Mouse (Mus musculus) embryonic facial prominence, embryonic 13.5 days (tissue): Measurements from ENCODE around the gene Rtn4. TPM values are rescaled to one million over a fixed set of nuclear protein-coding genes. Genes with fewer than 3 reads are reported as not detected.

Experiments used
- ATAC-seq: fragments of 200-750 bp; cut with Nextera tagmentation; 2 replicates; pipeline ENCODE4 v1.8.0; 2017; ENCODE audit warnings: low read depth; ENCODE audit not compliant: insufficient number of reproducible peaks, insufficient read depth, low FRiP score, low TSS enrichment
- H3K27ac ChIP-seq: fragments of 300-500 bp; sonication (generic); 2 replicates; pipeline ENCODE4 v1.5.1; 2015; ENCODE audit warnings: moderate library complexity, mild to moderate bottlenecking, inconsistent platforms
- H3K27me3 ChIP-seq: fragments of 300-500 bp; sonication (generic); 2 replicates; pipeline ENCODE4 v1.6.1; 2015; ENCODE audit warnings: mild to moderate bottlenecking, inconsistent platforms
- H3K36me3 ChIP-seq: fragments of 300-500 bp; sonication (generic); 2 replicates; pipeline ENCODE4 v1.6.1; 2015; ENCODE audit warnings: mild to moderate bottlenecking, inconsistent platforms
- H3K4me1 ChIP-seq: fragments of 300-500 bp; sonication (generic); 2 replicates; pipeline ENCODE4 v1.6.1; 2015; ENCODE audit warnings: inconsistent platforms
- H3K4me2 ChIP-seq: fragments of 300-500 bp; sonication (generic); 2 replicates; pipeline ENCODE4 v1.6.1; 2015; ENCODE audit warnings: moderate library complexity, mild to moderate bottlenecking, inconsistent platforms
- H3K4me3 ChIP-seq: fragments of 300-500 bp; sonication (generic); 2 replicates; pipeline ENCODE4 v1.5.1; 2015; ENCODE audit warnings: mild to moderate bottlenecking, inconsistent platforms
- H3K9ac ChIP-seq: fragments of 300-500 bp; sonication (generic); 2 replicates; pipeline ENCODE4 v1.6.1; 2015; ENCODE audit warnings: mild to moderate bottlenecking, inconsistent platforms
- H3K9me3 ChIP-seq: fragments of 300-500 bp; sonication (generic); 2 replicates; pipeline ENCODE4 v1.6.1; 2016; ENCODE audit warnings: inconsistent platforms
- WGBS: fragments of 180-500 bp; shearing (Covaris S2); methylation state at CpG from one replicate; pipeline ENCODE4 v1.1.7; 2015; ENCODE audit warnings: mixed read lengths; 5-methylcytosine and 5-hydroxymethylcytosine counted together
- polyA plus RNA-seq: library from polyadenylated mRNA; unstranded; fragments of >200 nt; fragmentation: Nextera tagmentation; extraction: Ambion mirVana; gene quantifications from 2 replicates; pipeline ENCODE4 v1.2.1, GENCODE M21; 2015

Gene Rtn4
- polyA plus RNA-seq, 1 experiment from 2014 or later, result 68.3 TPM

DNA sequence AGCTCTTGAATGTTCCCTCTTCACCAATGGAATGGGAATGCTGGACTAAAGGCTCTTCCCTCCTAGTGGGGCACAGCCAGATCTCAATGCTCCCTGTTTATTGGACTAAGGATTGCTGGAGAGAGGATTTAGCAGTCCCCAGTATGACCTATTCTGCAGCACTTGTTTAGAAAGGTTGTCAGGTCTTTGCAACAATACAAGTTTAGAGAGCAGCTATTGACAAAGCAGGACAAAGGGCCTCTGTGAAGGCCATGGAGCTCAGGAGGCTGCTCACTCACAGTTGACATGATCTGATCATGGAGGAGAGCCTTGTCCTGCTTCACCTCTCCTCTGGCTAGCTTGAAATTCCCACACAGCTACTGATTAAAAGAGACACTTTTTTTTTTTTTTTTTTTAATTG lies 75.8 kb downstream of the Rtn4 start:
- Histone ChIP-seq H3K4me2 (no peak overlapping the region), H3K27ac (no peak overlapping the region), H3K9ac (no peak overlapping the region), H3K9me3 (no peaks in the 10 kb centered on the region), H3K4me1 (no peaks in the 10 kb centered on the region), H3K36me3 (no peaks in the 10 kb centered on the region), H3K27me3 (0 out of 2 replicates have a peak, but pooled peaks cover 2% of the 10 kb centered on the region), H3K4me3 (no peak overlapping the region)
- no peak for ATAC-seq

DNA sequence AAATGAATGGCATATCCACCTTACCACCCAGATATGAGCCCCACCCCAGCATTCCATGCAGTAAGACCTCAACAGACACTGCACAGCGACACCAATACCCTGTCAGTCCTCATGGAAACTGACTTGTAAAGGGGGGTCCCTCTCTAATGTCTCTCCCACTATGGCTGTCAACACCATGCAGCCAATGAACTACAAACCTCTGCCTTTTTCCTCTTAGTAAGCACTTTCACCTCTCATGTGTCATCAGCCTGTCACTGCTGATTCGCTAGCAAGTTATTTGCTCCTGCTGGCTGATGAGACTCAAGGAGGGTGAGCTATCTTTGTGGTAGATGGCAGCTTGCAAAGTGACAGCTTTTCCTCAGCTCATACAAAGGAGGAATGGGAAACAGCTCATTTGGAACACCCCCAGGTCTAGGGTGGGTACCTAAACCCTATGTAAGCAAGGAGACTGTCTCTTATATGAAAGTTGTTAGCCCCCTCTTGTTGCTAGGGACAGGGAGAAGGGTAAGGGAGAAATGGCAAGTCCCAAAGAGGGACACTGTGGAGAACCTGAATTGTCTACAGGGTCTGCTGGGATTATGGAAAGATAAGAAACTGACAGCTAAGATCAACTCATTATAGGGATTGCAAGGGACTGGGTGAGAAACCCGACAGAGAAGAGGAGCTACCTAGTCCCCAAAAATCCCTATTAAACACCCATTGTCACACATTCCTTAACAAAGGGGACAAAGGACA lies 78.1 kb downstream of the Rtn4 start:
- 48% methylated on average over 3 of the region's 3 CpGs for WGBS
- no peak for ATAC-seq

DNA sequence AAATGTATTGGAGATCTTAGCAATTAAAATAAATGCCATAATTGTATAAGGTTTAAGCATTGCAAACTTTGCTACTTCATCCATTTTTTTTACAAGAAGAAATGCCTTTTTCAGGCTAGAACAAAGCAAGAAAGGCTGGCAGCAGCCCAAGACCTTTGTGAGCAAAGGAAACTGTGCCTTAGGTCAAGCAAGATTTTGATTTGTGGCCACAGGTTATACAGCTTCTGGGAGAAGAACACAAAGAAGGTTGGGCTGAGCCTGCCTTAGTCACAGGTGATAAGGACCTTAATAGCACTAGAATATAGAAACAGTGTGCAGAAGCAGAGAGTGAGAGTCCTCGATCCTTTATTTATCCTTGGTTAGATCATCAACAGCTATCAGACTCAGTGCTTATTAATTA lies 79.5 kb downstream of the Rtn4 start:
- Histone ChIP-seq H3K27ac (no peak overlapping the region), H3K4me3 (no peak overlapping the region), H3K4me1 (no peaks in the 10 kb centered on the region), H3K27me3 (0 out of 2 replicates have a peak, but pooled peaks cover 2% of the 10 kb centered on the region), H3K9ac (no peak overlapping the region), H3K9me3 (no peaks in the 10 kb centered on the region), H3K36me3 (no peaks in the 10 kb centered on the region), H3K4me2 (no peak overlapping the region)
- 85% methylated on average over 1 of the region's 1 CpGs for WGBS
- ATAC-seq, result no peak

More for the DNA sequence above, 78.1 kb downstream of the Rtn4 start:
- Histone ChIP-seq H3K27me3 (0 out of 2 replicates have a peak, but pooled peaks cover 2% of the 10 kb centered on the region), H3K9ac (no peak overlapping the region), H3K4me1 (no peaks in the 10 kb centered on the region), H3K27ac (no peak overlapping the region), H3K36me3 (no peaks in the 10 kb centered on the region), H3K4me3 (no peak overlapping the region), H3K9me3 (no peaks in the 10 kb centered on the region), H3K4me2 (no peak overlapping the region)

DNA sequence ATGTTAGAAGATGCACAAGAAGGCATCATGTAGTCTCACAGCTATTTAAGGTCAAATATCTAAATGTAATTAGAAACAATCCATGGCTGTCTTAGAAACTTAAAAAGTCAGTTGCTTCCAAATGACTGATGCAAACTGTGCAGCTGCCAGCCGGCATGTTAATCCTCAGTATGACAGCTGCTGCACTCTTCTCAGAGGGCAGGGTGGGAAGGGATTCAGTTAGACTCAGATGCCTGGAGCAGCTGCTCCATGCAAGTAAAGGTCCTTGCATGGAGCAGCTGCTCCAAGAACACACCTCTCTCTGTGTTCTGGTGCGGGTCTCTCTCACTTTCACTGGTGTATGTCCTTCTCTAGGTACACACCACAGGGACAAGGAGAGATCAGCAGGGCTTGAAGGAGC lies 81.5 kb downstream of the Rtn4 start:
- Histone ChIP-seq H3K4me2 (no peak overlapping the region), H3K36me3 (no peaks in the 10 kb centered on the region), H3K27ac (no peak overlapping the region), H3K9ac (no peak overlapping the region), H3K4me3 (no peak overlapping the region), H3K27me3 (0 out of 2 replicates have a peak, but pooled peaks cover 2% of the 10 kb centered on the region), H3K4me1 (no peaks in the 10 kb centered on the region), H3K9me3 (no peaks in the 10 kb centered on the region)
- 43% methylated on average over 2 of the region's 2 CpGs for WGBS
- no peak for ATAC-seq

GRCm38 (mm10) chr11:29774760-29775159 lies 82.0 kb downstream of the Rtn4 start:
- no peaks in the 10 kb centered on the region for H3K4me1 ChIP-seq
- H3K4me3 ChIP-seq, result no peak overlapping the region
- ATAC-seq, result no peak
- H3K27me3 ChIP-seq, result 0 out of 2 replicates have a peak, but pooled peaks cover 2% of the 10 kb centered on the region
- H3K9me3 ChIP-seq, result no peaks in the 10 kb centered on the region
- H3K4me2 ChIP-seq, result no peak overlapping the region
- no peaks in the 10 kb centered on the region for H3K36me3 ChIP-seq
- WGBS, result 49% methylated on average over 2 of the region's 2 CpGs
- H3K27ac ChIP-seq, result no peak overlapping the region
- no peak overlapping the region for H3K9ac ChIP-seq

DNA sequence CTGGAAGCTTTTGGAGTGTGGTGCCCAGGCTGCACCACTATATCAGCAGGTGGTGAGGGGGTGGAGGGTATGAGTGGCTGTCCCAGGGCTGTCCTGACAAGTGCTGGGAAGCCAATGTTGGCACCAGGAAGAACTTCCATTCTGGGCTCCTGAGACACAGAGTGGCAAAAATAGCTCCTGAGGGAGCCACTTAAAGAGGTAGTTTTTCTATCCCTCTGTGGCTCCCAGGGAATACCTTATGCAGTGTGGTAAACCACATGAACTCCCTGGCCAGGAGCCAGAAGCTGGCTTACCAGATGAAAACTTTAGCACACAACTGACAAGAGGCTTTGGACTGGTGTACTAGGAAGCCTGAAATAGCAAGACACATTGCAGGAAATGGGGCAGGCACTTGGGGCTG lies 85.2 kb downstream of the Rtn4 start:
- ATAC-seq, result no peak
- H3K4me2 ChIP-seq, result no peak overlapping the region
- no peaks in the 10 kb centered on the region for H3K27me3 ChIP-seq
- no peak overlapping the region for H3K27ac ChIP-seq
- H3K9me3 ChIP-seq, result no peaks in the 10 kb centered on the region
- H3K9ac ChIP-seq, result no peak overlapping the region
- H3K36me3 ChIP-seq, result no peaks in the 10 kb centered on the region
- no peaks in the 10 kb centered on the region for H3K4me1 ChIP-seq
- no peak overlapping the region for H3K4me3 ChIP-seq

DNA sequence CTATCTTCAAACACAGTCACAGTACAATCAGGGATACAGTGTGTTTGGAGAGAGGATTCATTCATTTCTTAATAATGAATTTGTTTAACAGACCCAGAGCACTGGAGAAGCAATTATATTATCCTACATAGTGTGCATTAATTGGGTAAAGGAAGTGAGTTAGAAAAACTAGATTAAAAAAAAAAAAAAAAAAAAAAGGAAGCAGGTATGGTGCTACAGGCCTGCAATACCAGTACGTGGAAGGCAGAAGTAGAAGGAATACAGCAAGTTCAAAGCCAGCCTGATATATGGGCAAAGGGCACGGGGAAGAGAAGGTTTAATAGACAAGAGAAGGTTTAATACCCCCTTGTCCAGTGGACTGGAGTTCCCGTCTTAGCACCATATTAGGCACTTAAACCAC lies 86.2 kb downstream of the Rtn4 start:
- Histone ChIP-seq H3K9ac (no peak overlapping the region), H3K27ac (no peak overlapping the region), H3K36me3 (no peaks in the 10 kb centered on the region), H3K4me1 (no peaks in the 10 kb centered on the region), H3K9me3 (no peaks in the 10 kb centered on the region), H3K4me3 (no peak overlapping the region), H3K27me3 (no peaks in the 10 kb centered on the region), H3K4me2 (no peak overlapping the region)
- WGBS, result 66% methylated on average over 3 of the region's 3 CpGs
- no peak for ATAC-seq

DNA sequence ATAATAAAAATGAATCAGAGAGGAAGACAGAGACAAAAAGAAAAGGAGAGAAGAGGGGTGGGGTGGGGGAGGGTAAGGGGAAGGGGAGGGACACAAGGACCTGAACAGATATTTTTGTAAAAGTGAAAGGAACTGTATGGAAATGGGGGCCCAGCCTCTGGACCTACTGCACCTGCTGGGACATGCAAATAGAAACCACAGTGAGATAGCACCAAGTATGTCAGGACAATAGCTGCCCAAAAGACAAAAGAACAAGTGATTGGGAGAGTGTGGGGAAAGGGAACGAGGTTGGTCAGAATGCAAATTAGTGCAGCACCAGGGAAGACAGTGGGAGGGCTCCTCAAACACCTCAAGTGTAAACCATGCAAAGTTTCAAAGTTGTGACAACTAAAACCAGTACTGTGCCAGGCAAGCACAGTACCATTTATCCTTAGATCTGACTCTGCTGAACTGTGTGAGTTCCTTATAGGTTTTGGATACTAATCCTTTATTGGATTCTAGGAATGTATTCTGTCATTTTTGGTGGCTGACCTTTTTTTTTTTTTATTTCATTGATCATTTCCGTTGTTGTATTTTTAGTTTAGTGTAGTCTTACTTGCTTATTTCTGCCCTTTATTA lies 86.8 kb downstream of the Rtn4 start:
- H3K27ac ChIP-seq, result no peak overlapping the region
- H3K4me2 ChIP-seq, result no peak overlapping the region
- no peak overlapping the region for H3K4me3 ChIP-seq
- no peak for ATAC-seq
- H3K4me1 ChIP-seq, result no peaks in the 10 kb centered on the region
- H3K27me3 ChIP-seq, result no peaks in the 10 kb centered on the region
- WGBS, result 34% methylated on average over 2 of the region's 2 CpGs
- H3K36me3 ChIP-seq, result no peaks in the 10 kb centered on the region
- H3K9ac ChIP-seq, result no peak overlapping the region
- no peaks in the 10 kb centered on the region for H3K9me3 ChIP-seq

- Histone ChIP-seq H3K4me2 (no peak overlapping the region), H3K36me3 (no peaks in the 10 kb centered on the region), H3K27me3 (no peaks in the 10 kb centered on the region), H3K9me3 (no peaks in the 10 kb centered on the region), H3K9ac (no peak overlapping the region), H3K4me3 (no peak overlapping the region), H3K4me1 (0 out of 2 replicates have a peak, but pooled peaks cover 3% of the 10 kb centered on the region), H3K27ac (no peak overlapping the region)
- 84% methylated on average over 6 of the region's 6 CpGs for WGBS
- no peak for ATAC-seq
Observed at GRCm38 (mm10) chr11:29786583-29787219, 94.0 kb downstream of the Rtn4 start.

GRCm38 (mm10) chr11:29787473-29787872 lies 94.7 kb downstream of the Rtn4 start:
- Histone ChIP-seq H3K36me3 (no peaks in the 10 kb centered on the region), H3K27me3 (no peaks in the 10 kb centered on the region), H3K9me3 (no peaks in the 10 kb centered on the region), H3K27ac (no peak overlapping the region), H3K9ac (no peak overlapping the region), H3K4me1 (0 out of 2 replicates have a peak, but pooled peaks cover 3% of the 10 kb centered on the region), H3K4me3 (no peak overlapping the region), H3K4me2 (no peak overlapping the region)
- WGBS, result 6% methylated on average over 5 of the region's 5 CpGs
- no peak for ATAC-seq

DNA sequence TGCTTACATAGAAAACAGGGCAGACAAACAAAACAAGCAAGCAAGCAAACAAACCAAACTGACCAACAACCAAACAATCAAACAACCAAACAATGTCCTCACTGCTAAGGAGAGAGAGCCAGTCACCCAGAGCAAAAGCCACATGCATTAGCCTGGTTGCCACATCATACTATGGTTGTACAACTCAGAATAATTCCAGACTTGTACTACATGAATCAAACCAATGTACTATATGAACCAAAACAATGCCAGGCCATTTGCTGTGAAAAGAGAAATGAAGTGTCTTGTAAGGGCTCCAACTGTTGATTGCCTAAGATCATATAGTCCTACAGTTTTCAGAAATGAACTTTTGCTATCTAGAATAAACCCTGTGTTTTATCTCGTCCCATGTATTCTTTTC lies 95.8 kb downstream of the Rtn4 start:
- H3K9me3 ChIP-seq, result no peaks in the 10 kb centered on the region
- no peak for ATAC-seq

More for the DNA sequence above, 95.8 kb downstream of the Rtn4 start:
- H3K27me3 ChIP-seq, result no peaks in the 10 kb centered on the region
- no peak overlapping the region for H3K27ac ChIP-seq
- no peak overlapping the region for H3K4me2 ChIP-seq
- H3K9ac ChIP-seq, result no peak overlapping the region
- 46% methylated on average over 1 of the region's 1 CpGs for WGBS
- H3K36me3 ChIP-seq, result no peaks in the 10 kb centered on the region
- 0 out of 2 replicates have a peak, but pooled peaks cover 3% of the 10 kb centered on the region for H3K4me1 ChIP-seq
- H3K4me3 ChIP-seq, result no peak overlapping the region
